Mouse (Mus musculus) small intestine, adult 2 months (tissue): Measurements from ENCODE around the gene Nin.

Experiments used
- CTCF ChIP-seq: fragments of 200-500 bp; IDR thresholded peaks from 2 replicates; pipeline ENCODE4 v1.5.1; 2012; ENCODE audit warnings: low read depth, mild to moderate bottlenecking, control low read depth, inconsistent platforms, low read length, moderate library complexity, mixed read lengths; ENCODE audit not compliant: insufficient replicate concordance, insufficient read length; ENCODE audit errors: extremely low read depth
- POLR2A ChIP-seq: fragments of 200-500 bp; IDR thresholded peaks from 2 replicates; pipeline ENCODE4 v1.6.1; 2012; ENCODE audit warnings: low read depth, mild to moderate bottlenecking, control low read depth, inconsistent platforms, low read length, moderate library complexity

DNA sequence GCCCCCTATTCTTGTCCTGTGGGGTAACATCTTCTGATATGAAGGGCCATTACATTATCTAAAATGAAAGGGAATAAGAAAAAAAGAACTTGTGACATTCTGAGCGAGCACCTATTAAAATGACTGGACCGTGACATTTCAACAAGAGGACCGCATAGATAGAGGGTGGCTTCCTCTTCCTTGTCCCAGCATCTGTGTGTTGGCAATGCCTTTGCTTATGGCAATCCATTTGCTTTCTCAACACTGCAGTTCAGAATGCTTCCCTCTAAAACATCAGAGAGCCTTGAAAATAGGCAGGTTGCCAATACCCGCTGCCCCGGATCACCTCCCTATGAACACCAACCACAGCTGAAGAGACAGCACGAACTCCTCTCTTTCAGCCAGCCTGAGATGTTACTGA is 3.6 kb downstream of the Nin start:
- TF ChIP-seq CTCF (no peak), POLR2A (no peak)
